Mouse (Mus musculus): ENCODE measurements around the gene Maml2. TPM values are rescaled to one million over a fixed set of nuclear protein-coding genes. Genes with fewer than 3 reads are reported as not detected.

Gene Maml2
- polyA plus RNA-seq, 1 experiment from 2014 or later: 4.3 TPM

DNA sequence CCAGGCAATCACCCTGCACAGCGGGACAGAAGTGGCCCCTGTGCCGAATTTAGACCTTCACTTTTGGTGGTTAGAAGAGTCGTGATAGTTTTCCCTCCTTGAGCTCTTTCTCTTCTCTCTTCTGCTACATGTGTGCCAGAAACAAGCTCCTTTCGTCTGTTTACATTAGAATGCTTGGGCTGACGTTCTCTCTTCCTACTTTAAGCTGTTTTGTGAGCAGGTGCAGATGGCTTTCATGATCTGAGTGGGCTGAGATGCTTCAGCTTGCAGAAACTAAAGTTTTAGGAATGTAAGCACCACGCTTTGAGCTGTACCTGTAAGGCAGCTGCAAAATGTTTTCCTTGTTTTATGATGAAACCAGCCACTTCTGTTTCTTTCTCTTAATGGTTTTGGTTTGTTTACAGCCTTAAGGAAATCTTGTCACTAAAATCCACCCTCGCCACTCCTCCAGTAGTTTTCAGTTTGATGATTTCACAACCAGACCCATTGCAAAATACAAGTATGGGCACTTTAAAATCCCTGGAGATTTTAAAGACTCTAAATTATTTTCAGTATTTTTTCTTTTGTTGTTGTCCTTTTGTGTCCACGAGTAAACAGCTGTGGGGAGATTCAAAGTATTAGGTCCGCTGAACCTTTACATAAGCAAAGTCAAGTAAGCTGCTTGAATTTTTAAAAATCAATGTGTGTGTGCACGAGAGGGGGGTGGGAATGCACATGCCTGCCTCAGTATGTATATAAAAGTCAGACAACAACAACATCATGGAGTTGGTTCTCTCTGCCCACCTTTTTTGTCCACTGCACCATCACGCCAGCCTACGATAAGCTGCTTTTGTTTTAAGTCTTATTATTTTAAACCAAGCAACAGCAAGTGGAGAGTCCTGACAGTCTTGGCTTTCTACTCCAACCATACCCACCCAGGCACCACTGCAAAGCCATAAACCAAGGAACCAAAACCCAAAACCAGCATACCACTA, 186.8 kb downstream of the Maml2 start:
- Histone ChIP-seq H3K4me1 (replicated peaks; ENCODE audit: control insufficient read depth, insufficient read depth) (peaks cover 8% of the 10 kb centered on the region), H3K36me3 (ENCODE audit: control insufficient read depth, insufficient read depth, low read length) (no peaks in the 10 kb centered on the region), H3K9ac (ENCODE audit: low read length) (no peak overlapping the region), H3K4me3 (ENCODE audit: low read depth, low read length) (no peak overlapping the region), H3K27me3 (ENCODE audit: control insufficient read depth, insufficient read depth, low read length) (no peaks in the 10 kb centered on the region), H3K9me3 (ENCODE audit: control insufficient read depth, low read length) (no peaks in the 10 kb centered on the region), H3K27ac (replicated peaks) (peak overlapping the region; percentile 67; the same call in 1 of the 2 replicates), H3K4me2 (replicated peaks; ENCODE audit: low read depth) (peak overlapping the region; percentile 27; the same call in 1 of the 2 replicates)
- DNase-seq (ENCODE audit: low spot score) (no peak), ATAC-seq (ENCODE audit: low FRiP score, low TSS enrichment) (no peak)
- WGBS: 38% methylated on average over 12 of the region's 12 CpGs
- TF ChIP-seq CTCF (IDR thresholded peaks at IDR 0.05; ENCODE audit: low read depth) (no peak), EP300 (optimal IDR thresholded peaks at IDR 0.05) (no peak)

DNA sequence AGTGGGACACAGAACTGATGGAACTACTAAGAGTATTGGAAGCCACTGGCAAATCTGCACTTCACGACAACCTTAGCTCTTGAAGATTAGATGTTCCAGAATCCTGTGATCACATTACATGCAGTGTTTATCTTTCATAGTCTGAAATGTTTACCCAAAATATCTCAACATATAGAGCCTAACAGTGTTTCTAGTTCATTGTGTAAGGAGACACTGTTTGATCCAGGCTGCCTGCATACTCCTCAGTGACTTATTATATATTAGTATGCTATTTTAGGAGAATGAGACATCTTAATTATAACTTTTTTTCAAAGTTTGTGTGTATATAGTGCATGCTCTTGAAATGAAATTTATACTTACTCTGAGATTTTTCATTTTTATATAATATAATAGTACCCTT, 188.2 kb downstream of the Maml2 start:
- Histone ChIP-seq H3K27me3 (ENCODE audit: control insufficient read depth, insufficient read depth, low read length) (no peaks in the 10 kb centered on the region), H3K4me3 (ENCODE audit: low read depth, low read length) (no peak overlapping the region), H3K4me1 (replicated peaks; ENCODE audit: control insufficient read depth, insufficient read depth) (peaks cover 8% of the 10 kb centered on the region), H3K4me2 (replicated peaks; ENCODE audit: low read depth) (no peak overlapping the region), H3K27ac (replicated peaks) (no peak overlapping the region), H3K9me3 (ENCODE audit: control insufficient read depth, low read length) (no peaks in the 10 kb centered on the region), H3K9ac (ENCODE audit: low read length) (no peak overlapping the region), H3K36me3 (ENCODE audit: control insufficient read depth, insufficient read depth, low read length) (no peaks in the 10 kb centered on the region)
- 39% methylated on average over 1 of the region's 1 CpGs for WGBS
- no peak for TF ChIP-seq EP300 (optimal IDR thresholded peaks at IDR 0.05)
- no peak for TF ChIP-seq CTCF (IDR thresholded peaks at IDR 0.05; ENCODE audit: low read depth)
- ATAC-seq (ENCODE audit: low FRiP score, low TSS enrichment): no peak
- DNase-seq (ENCODE audit: low spot score): no peak

DNA sequence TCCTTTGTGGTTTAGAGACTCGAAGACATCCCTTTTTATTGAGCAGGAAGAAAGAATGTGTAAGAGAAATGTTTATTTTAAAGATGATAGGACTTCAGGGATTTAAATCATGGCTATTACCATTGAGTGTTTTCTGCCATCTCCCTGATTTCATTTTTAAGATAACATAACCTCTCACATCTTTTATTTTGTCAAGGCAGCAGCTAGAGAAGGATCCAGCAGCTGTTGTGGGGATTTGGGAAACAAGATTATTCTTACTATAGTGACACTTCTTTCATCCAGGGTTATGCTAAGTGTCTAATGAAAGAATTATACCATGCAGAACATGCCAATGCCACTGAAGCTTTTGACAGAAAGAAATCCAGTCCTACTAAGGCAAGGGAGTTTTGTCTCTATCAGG, 193.3 kb downstream of the Maml2 start:
- H3K9ac ChIP-seq (ENCODE audit: low read length): no peak overlapping the region
- H3K27me3 ChIP-seq (ENCODE audit: control insufficient read depth, insufficient read depth, low read length): no peaks in the 10 kb centered on the region; the same call in 1 of the 2 replicates
- DNase-seq (ENCODE audit: low spot score) (no peak), ATAC-seq (ENCODE audit: low FRiP score, low TSS enrichment) (no peak)
- H3K4me3 ChIP-seq (ENCODE audit: low read depth, low read length): no peak overlapping the region
- H3K27ac ChIP-seq (replicated peaks): no peak overlapping the region
- no peak overlapping the region for H3K4me2 ChIP-seq (replicated peaks; ENCODE audit: low read depth)
- no peaks in the 10 kb centered on the region for H3K9me3 ChIP-seq (ENCODE audit: control insufficient read depth, low read length)
- no peaks in the 10 kb centered on the region for H3K36me3 ChIP-seq (ENCODE audit: control insufficient read depth, insufficient read depth, low read length)
- H3K4me1 ChIP-seq (replicated peaks; ENCODE audit: control insufficient read depth, insufficient read depth): no peaks in the 10 kb centered on the region
- TF ChIP-seq EP300 (optimal IDR thresholded peaks at IDR 0.05) (no peak), CTCF (IDR thresholded peaks at IDR 0.05; ENCODE audit: low read depth) (no peak)
- WGBS: 29% methylated on average over 1 of the region's 1 CpGs

DNA sequence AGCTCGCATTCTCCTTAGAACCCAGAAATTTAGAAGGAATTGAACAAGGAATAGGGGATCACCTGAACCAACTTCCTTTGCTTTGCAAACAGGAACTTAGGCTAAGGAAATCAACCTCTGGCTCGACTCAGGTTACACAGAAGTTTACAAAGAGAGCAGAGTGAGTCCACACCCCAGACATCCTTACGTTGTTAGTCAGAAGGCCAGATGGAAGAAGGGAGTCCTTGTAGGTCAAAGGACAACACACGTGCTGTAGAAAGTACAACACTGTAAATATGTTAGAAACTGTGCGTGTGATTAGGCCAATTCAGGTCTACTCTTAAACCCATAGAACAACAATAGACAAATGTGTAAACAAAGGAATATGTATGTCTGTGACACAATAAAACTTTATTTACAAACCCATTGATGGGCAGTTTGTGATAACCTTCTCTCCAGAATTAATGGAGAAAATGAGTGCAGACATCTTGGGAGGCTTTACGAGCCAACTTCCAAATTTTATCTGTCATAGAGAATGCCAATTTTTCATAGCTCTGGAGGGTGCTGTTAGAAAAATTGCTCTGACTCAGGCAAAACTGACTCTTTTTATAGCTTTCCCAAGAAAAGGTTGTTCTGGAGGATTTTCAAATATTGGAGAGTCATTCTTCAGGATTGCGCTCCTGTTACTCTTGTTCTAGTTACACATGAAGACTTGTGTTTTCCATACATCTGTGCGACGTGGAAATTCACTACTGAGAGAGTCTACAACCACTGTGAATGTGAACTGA, 194.3 kb downstream of the Maml2 start:
- WGBS: 61% methylated on average over 9 of the region's 9 CpGs
- H3K27ac ChIP-seq (replicated peaks): no peak overlapping the region
- DNase-seq (ENCODE audit: low spot score) (no peak), ATAC-seq (ENCODE audit: low FRiP score, low TSS enrichment) (peak; percentile 83)
- no peak overlapping the region for H3K4me2 ChIP-seq (replicated peaks; ENCODE audit: low read depth)
- no peaks in the 10 kb centered on the region for H3K36me3 ChIP-seq (ENCODE audit: control insufficient read depth, insufficient read depth, low read length)
- no peaks in the 10 kb centered on the region for H3K9me3 ChIP-seq (ENCODE audit: control insufficient read depth, low read length)
- H3K4me1 ChIP-seq (replicated peaks; ENCODE audit: control insufficient read depth, insufficient read depth): no peaks in the 10 kb centered on the region
- no peak overlapping the region for H3K9ac ChIP-seq (ENCODE audit: low read length)
- TF ChIP-seq CTCF (IDR thresholded peaks at IDR 0.05; ENCODE audit: low read depth): no peak
- TF ChIP-seq EP300 (optimal IDR thresholded peaks at IDR 0.05): no peak
- no peak overlapping the region for H3K4me3 ChIP-seq (ENCODE audit: low read depth, low read length)
- no peaks in the 10 kb centered on the region; the same call in 1 of the 2 replicates for H3K27me3 ChIP-seq (ENCODE audit: control insufficient read depth, insufficient read depth, low read length)

DNA sequence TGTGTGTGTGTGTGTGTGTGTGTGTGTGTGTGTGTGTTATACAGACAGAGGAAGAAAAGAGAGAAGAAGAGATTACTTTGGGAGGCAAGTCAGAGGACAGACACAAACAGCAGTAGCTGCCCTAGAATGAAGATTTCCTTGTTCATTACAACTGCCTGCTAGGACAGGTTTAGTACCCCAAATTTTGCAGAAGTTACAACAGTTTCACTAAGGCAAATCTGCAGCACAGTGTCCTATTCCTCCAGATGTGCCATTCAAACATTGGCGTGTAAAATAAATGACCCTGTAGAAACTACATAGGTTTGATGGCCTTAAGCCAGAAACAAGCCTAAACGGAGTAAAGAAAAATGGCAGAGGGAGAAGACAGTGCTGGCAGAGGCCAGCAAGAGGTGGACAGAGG, 195.1 kb downstream of the Maml2 start:
- Histone ChIP-seq H3K4me2 (replicated peaks; ENCODE audit: low read depth) (no peak overlapping the region), H3K4me3 (ENCODE audit: low read depth, low read length) (no peak overlapping the region), H3K27ac (replicated peaks) (no peak overlapping the region), H3K9ac (ENCODE audit: low read length) (no peak overlapping the region), H3K36me3 (ENCODE audit: control insufficient read depth, insufficient read depth, low read length) (no peaks in the 10 kb centered on the region), H3K4me1 (replicated peaks; ENCODE audit: control insufficient read depth, insufficient read depth) (peaks cover 2% of the 10 kb centered on the region; the same call in 1 of the 2 replicates), H3K27me3 (ENCODE audit: control insufficient read depth, insufficient read depth, low read length) (no peaks in the 10 kb centered on the region; the same call in 1 of the 2 replicates), H3K9me3 (ENCODE audit: control insufficient read depth, low read length) (no peaks in the 10 kb centered on the region)
- no peak for DNase-seq (ENCODE audit: low spot score)
- 56% methylated on average over 2 of the region's 2 CpGs for WGBS
- ATAC-seq (ENCODE audit: low FRiP score, low TSS enrichment): no peak
- TF ChIP-seq EP300 (optimal IDR thresholded peaks at IDR 0.05): no peak
- TF ChIP-seq CTCF (IDR thresholded peaks at IDR 0.05; ENCODE audit: low read depth): no peak

Data from stomach, postnatal 0 days (tissue).